Mouse (Mus musculus) left cerebral cortex, adult 11 months (tissue): ENCODE data around the gene Ccdc185.

Experiments used
- DNase-seq: peaks from one replicate; pipeline ENCODE4 v3.0.0; 2022; ENCODE audit warnings: low spot score

Gene Ccdc185

DNA sequence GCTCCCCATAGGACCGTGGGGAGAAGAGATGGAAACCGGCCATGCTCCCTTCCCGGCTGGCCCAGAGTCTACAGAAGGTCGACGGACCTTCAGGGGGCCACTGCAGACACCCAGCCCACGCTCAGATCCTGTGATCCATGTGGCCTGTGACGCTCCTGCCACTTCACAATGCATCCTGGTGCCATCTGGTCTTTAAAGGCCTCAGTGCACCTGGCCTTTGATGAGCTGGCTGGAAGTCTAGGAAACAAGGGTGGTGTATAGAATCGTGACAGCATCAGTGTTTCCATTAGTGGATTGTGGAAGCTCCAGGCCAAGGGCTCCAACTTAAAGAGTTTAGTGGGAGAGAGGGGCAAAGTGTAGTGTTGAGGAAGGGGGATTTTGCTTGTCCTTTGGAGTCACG lies at the start of gene Ccdc185:
Gene Ccdc185, minus strand, starts transcription at position 101 of the 400 bp plus-strand sequence.
- no peak for DNase-seq

DNA sequence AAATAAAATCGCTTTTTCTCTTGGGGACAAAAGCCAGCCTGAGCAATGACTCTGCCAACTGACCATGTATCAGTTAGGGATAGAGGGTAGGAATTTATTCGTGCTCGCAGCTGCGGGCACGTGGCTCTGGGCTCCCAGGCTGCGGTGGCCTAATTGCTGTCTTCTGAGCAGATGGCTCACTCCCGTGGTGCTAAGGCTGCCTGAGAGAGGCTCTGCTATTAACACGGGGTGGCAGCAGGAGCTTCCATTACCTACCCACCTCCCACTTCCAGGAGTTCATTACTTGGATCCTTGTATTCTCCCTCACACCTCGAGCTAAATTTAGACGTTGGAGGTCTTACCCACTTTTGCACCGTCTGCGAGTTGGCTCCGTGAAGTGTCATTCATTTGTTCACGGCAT lies 48.1 kb upstream of the Ccdc185 start:
- DNase-seq, result peak; percentile 55

DNA sequence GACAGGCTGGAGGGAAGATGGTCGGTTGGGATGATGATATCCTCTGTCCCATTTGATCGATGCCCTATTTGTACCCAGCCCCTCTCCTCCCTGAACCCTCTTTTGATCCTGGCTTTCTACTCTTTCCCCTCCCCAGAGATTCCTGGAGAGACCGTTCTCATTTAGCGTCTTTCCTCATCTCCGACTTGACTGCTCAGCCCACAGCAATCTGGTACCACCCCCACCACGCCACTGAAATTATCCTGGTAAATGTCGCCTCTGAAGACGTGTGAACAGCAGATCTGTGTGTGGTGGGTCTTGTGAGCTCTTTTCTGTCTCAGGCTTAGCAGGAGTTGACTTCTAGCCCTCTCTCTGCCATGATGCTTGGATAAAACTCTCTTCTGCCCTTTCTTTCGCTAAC lies 45.6 kb upstream of the Ccdc185 start:
- DNase-seq, result peak; percentile 38

DNA sequence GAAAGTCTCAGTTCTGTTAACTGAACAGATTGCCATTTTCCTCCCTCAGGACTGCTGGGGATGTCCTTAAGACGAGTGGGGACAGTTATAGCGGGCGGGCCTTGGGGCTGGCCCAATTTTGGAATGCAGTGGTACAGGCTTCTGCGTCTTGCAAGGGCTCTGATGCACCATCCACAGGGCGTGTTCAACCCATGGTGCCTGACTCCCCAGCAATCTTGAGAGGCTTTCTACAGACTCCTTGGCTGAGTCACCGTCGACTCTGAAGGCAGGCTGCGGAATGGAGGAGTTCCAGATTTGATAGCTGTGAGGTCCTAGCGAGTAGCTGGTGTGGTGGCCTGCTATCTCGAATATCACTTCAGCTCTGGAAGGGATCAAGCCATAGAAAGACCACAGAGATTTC lies 45.2 kb upstream of the Ccdc185 start:
- peak; percentile 54 for DNase-seq

DNA sequence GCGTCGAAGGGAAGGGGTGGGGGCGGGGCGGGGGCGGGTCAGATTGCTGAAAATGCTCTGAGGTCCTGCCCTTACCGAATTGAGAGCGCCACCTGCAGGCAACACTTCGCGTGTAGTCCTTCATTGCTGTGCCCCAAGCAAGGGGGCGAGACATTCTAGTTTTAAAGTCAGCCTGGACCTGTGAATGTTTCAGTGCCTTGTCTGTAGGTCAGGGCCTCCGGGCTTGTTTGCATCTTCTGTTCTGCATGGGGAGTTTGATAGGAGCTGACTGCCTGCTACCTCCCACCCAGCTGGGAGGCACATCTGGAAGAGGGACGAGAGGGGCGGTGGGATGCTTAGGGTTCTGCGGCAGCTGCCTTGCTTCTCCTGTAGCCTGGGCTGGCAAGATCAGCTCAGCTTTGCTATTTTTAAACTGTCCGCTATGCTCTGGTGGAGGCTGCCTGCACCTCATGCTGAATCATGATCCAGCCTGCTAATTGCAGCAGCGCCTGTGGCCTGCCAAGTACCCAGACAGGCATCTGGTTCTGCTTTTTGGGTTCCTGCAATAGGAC lies 43.6 kb upstream of the Ccdc185 start:
- DNase-seq, result peak; percentile 68

DNA sequence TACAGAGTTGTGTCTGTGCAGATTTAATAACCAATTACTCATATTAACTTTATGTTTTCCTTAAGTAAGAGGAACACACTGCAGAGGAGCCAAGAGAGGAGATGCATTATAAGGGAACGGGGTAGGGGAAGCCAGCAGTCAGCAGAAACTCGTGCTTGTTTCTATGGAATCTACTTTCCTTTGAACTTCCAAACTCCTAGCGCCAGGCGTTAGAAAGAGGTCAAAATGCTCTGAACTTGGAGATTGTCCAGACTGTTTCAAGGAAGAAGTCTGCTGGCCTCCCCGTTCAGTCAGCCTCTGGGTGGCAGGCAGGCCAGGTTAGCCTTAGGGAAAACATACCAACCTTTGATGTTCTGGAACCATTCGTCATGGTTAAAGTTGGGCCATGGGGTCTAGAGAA lies 39.9 kb upstream of the Ccdc185 start:
- DNase-seq, result no peak

DNA sequence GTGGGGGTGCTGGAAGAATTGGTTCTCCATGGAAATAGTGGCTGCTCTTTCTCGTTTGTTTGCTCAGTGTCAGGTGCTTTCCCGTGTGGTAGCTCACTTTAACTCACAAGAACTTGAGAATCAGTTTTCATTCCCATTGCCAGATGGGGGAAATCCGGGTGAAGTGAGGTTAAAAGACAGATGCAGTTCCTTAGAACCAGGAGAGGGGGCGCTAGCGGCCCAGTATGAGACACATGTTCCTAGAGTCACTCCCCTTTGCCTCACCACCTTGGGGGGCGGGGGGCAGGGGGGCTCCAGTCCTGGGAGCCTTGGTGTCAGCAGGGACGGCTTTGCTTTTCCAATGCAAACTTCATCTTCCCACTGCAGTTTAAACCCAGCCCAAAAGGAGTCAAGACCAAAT lies 38.0 kb upstream of the Ccdc185 start:
- no peak for DNase-seq

DNA sequence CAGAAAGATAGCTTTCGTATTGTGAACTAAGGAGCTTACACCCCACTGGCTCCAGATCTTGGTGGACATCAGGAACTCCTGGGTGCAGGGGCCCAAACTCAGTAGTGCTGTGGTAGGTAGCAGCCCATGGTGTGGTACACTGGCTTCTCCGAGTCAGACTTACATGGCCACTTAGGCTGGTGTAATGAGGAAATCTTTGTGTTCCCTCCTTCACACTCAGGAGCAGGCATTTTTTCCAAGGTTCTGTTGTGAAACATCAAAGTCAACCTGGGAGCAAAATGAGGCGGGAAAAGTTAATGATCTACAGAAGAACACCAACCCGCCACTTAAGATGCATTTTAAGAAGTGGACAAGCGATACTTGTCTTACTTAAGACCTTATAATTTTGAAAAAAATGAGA lies 36.5 kb upstream of the Ccdc185 start:
- DNase-seq, result no peak

DNA sequence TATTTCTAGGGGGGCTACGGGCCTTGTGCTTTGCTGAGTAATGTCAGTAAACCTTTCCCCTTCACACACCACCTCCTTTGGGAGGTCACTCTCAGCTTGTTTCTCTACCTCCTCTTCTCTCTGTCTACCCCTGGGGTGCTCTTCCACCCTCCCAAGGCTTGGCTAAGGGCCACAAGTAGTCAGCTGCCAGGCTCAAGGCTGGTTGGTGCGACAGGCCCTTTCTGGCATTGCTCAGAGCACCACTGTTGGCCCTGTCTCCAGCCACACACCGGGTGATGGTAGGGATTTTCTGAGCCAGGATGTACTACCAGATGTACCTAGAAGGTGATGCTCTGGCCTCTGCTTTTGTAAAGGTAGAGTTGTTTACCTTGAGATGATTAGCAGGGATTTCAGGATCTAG lies 35.8 kb upstream of the Ccdc185 start:
- no peak for DNase-seq

DNA sequence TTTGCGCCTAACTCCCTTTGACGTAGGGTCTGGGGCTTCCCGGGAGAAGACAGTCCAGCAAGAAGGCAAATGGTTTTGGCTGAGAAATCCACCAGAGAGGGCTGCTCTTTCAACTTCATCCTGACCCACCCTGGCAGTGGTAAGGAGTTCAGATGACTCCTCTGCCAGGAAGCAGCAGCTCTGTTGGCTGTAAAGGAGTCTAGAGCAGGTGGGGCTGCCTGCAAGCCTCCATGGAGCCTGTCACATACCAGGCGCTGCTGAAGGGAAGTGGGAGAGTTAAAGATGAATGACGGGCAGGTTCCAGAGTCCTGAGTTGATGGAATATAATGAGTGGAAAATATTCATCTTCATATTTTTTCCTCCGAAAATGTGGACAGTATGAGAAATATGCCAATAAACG lies 34.8 kb upstream of the Ccdc185 start:
- no peak for DNase-seq

DNA sequence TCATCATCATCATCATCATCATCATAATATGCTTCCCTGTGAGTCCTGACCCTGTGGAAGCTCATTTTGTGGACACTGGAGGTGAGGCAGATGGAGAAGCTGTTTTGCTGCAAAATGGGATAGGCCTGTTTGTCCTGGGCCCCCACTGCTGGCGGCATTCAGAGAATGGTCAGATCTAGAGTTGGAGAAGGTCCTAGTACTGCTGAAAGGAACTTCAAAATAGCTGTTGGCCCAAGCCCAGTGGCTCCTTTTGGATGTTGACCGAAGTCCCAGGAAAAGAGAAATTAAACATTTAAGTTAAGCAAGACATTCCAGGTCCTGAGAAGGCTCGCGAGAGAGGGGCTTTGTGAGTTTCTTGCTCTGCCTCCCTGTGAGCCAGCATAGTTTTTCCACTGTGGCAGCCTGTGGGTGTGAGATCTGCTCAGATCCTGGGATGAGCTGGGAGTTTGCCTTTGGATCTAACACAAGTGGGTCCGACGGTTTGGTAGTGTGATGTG lies 30.1 kb upstream of the Ccdc185 start:
- no peak for DNase-seq

DNA sequence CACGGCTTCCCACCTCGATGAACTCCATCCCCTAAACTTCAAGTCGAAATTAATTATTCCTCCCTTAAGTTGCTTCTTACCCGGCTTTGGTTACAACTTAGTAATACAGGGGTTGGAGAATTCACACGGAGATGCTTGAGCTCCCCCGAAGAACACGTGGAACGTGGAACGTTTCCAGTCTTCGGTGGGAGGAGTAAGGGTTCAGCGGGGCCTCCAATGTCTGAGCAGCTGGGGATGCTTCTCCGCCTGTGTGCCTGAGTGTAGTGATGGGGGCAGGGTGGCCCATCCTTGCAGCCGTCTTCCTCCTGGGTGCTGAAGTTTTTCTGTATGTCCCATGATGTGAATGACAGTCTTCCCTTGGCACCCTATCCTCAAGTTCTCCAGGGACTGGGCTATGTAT lies 29.2 kb upstream of the Ccdc185 start:
- no peak for DNase-seq

DNA sequence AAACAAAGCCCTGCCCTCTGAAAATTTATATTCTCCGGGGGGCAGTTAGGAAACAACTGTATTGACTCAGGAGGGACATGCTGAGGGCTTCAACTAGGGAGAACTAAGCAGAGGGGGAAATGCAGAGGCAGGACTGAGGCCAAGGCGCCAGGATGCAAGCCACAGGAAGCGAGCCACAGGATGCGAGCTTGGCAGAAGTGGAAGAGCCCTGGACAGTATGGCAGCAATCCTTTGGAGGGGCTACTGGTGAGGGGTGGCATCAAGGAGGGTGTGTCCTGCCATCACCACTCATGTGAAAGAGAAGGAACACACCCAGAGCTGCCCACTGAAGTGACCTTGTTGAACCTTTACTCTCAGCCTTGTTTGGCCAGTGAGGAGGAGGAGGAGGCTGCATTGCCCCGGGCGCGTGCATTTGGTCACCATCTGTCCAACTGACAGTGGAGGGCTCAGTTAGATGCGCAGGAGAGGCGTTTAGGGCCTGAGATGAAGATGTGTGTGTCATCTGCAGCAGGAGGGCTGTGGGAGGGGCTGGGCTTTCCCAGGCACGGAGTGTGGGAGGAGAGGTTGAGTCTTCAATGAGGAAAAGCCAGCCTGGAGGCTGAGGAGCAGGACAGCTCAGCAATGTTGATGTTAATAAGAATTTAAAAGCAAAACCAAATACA lies 27.9 kb upstream of the Ccdc185 start:
- no peak for DNase-seq

DNA sequence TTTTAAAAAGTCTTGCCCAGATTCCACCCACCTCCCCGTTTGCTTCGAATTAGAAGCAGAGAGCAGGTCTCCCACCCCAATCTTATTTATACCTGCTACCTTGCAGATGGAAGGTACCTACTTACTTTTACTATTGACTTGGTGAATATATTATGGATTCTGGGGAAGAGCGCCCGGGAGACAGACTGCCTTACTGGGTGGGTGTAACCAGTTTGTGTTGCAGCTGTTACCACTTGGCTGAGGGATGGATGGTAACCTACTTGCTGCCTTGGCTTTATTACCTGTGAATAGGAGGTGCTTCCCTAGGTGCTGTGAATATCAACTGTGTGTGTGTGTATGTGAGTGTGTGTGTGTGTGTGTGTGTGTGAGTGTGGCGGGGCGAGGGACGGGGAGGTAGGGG lies 26.6 kb upstream of the Ccdc185 start:
- no peak for DNase-seq

DNA sequence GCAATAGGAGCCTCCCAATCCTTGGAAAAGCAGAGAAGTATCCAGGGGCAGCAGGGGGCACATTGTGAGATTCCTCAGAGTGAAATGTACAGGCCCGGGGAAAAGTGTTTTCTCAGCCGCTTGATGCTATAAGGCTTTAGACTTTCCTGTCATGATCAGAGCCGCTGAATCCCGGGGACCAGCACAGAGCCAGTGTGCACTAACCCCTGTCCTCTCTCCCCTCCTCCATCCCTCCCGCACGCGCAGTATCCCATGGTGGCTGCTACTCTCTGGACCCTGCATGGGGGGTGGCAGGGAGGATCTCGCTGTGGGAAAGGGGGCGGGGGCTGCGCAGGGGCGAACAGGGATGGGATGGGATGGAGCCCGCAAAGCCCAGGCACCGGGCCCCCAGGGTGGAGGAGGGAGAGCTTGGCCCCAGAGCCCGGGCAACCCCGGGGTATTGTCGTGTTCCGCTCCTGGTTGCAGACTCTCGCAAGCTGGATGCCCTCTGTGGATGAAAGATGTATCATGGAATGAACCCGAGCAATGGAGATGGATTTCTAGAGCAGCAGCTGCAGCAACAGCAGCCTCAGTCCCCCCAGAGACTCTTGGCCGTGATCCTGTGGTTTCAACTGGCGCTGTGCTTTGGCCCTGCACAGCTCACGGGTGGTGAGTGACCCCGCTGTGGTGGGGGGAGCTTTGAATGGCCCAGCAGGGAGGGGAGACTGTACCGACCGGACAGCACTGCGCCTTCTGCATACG lies 15.7 kb upstream of the Ccdc185 start:
- no peak for DNase-seq

DNA sequence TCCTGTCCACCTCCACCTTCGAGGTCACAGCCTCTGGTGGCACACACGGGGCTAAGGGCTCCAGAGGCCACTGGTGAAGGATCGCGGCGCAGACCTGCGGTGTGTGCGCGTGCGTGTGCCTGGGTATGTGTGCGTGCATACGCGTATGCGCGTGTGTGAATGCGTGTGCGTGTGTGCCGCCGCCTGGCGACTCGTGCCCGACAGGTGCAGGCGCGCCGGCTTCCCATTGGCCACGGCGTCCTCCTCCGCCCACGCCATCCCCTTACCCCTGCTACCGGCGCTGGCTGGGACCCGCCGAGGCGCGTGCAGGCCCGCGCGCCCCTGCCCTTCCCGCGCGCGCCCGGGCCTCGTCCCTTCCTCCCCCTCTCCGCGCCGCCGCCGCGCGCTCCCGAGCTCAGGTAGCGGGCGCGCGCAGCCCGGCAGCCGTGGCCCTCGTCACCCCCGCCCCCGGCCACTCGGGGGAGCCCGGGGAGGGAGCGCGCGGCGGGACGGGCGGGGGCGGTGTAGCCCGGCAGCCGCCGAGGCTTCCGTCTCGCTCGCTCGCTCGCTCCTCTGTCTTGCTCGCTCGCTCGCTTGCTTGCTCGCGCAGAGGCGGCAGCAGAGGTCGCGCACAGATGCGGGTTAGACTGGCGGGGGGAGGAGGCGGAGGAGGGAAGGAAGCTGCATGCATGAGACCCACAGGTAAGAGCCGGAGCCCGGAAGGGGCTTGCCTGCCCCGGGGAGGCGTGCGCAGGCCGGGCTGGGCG lies 14.9 kb upstream of the Ccdc185 start, which contains the start of gene Susd4:
Gene Susd4, plus strand, starts transcription at position 145 of the 746 bp plus-strand sequence.
- DNase-seq, result peak; percentile 85

DNA sequence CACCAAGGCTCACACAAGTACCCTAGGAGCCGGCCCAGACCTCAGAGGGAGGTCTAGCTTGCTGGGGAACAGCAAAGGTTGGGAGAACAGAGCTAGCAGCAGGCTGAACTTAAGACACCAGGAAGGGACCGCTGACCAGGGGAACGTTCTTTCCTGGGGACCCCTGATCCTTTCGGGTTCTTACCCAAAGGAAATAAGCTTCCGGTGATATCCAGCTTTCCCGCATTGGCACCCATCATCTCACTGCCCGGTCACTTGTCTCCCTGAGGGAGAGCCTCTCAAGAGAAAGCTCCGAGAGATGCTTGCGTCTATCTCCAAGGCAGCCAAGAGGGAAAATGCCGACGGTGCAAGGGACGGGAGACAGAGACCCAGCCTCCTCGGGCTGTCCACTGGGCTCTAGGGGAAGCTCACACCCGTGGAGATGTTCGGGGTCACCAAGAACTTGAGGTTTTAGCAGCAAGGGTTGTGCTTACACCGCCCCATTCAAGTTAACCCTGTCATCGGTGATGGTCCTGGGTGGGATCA lies 14.3 kb upstream of the Ccdc185 start:
- DNase-seq, result no peak

DNA sequence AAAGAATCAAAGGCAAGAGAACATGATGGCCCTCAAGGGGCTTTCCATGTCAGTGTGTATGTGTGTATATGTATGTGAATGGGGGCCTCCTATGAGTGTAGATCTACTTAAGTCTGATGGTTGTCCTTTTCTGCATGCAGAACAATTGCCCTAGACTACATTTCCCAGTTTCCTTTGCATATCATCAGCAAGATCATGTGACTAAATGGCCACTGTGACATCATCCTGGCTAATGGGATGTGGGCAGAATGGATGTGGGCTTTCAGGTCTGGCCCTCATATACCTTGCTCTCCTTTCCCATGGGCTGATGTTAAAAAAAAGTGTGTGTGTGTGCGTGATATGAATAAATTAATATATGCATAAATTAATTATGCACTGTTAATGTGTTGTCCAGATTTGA lies 9.8 kb upstream of the Ccdc185 start:
- DNase-seq, result no peak

DNA sequence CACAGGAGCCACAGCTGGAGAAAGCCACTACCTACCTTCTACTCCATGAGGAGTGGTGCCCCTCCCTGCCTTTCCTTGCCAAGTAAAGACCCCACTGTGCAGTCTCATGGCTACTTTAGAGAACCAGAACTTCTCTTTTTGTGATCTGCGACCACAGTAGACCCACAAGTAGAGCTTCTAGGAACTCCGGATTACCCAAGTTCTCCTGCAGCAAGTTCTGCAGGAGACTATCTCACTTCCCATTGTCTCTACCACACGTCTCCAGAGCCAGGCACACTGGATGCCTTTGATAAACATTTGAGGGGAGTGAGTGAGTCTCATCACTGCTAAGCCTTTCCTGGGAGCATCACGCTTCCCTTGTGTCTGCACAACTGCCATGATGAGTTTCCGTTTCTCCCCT lies 5.9 kb upstream of the Ccdc185 start:
- no peak for DNase-seq

DNA sequence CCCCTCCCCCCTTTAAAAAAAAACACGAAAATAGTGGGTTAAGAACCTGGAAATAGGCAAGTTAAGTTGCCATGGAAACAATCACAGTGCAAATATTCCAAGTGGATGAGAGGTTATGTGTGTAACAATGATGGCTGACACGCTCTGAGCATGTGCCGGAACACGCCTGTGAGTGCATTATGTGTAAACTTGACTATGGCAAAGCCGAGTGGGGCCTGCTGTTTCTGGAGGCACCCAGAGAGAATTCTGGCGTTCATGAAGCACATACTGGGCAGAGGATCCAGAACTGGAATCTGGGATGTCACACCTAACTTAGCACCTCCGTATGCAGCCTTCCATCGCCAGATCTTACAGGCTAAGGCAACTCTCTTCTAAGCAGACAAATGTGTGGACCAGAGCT lies 4.7 kb upstream of the Ccdc185 start:
- DNase-seq, result no peak

DNA sequence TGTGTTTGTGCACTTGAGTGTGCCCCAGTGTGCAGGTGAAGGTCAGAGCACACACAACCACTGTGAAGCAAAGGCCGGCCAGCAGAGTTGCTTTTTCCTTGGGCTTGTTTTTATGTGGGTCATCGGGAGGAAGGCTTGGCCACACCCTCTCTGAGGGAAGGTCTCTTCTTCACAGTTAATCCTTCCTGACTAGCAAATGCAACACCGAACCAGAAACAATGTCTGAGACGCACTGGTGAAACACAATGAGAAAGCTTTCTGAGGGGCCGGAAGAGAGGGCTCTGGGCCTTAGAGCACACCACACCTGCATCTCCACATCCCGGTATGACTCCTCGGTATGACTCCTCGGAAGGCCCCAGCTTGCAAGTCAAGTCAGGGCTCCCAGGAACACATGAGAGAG lies 2.3 kb upstream of the Ccdc185 start:
- DNase-seq, result no peak

DNA sequence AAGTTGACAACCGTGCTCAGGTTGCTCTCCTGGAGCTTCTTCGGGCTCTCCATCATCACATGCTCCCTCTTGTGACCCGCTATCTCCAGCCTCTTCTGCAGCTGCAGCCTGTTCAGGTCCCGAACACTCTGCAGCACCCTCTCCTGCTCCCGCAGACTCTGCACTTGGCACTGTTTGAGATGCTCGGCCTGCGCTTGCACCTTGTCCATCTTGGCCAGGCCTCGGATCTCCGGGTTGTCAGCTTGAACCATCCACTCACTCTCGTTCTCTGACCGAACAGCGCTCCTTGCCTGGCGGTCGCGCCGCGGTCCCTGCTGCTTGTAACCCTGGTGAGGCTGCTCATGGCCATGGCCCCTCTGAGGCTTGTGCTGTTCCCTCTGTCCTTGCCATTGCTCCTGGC lies 1.1 kb downstream of the Ccdc185 start:
- DNase-seq, result no peak
